Mouse (Mus musculus) Muller cell, postnatal 12 days (primary cell): ENCODE measurements at regions not wholly inside any gene's neighbourhood (a gene's known extent, or its start where the extent isn't known, plus 50 kb on each side); places are given as distances from the start of the nearest gene placed in this dataset.
A peak's percentile ranks its signal among the peaks of the same experiment; 100 is the strongest.

Experiments used
- DNase-seq: peaks from one replicate; pipeline ENCODE4 v3.0.0-alpha.2; 2015; ENCODE audit errors: inconsistent ontology term

DNA sequence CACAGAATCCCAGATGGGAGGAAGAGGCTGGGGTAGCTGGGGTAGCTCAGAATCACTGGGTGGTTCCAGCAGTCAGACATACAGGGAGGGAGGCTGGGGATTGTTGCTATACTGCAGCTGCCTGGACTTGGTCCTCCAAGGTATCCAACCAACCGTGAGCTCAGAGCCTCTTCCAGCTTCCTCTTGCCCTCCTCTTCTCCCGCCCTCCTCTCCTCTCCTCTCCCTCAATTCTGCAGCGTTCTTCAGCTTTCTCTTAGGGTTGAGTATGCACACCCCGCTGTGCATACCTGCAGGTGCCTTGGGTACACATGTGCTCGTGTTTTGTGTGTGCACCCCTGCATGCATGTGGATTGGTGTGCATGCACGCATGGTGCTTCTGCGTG, 81.6 kb downstream of the Cstad start:
- DNase-seq: no peak

DNA sequence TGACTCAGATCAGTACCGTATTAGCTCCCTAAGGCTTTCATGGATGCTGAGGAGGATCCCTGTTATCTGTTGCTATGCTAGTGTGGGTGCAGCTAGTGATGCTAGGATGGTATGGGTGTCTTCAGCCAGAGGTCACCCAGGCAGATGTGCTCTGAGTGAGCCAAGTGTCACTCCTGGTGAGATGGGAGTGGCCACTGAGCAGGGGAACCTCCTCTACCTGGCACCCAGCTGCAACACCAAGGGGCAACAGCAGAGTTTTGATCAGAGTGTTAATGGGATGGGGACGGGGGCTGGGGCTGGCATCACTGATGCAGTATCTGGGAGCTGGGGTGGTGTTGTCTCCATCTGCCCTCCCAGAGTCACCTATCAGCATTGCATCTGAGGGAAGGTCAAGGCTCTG, 81.0 kb downstream of the Cstad start:
- no peak for DNase-seq

DNA sequence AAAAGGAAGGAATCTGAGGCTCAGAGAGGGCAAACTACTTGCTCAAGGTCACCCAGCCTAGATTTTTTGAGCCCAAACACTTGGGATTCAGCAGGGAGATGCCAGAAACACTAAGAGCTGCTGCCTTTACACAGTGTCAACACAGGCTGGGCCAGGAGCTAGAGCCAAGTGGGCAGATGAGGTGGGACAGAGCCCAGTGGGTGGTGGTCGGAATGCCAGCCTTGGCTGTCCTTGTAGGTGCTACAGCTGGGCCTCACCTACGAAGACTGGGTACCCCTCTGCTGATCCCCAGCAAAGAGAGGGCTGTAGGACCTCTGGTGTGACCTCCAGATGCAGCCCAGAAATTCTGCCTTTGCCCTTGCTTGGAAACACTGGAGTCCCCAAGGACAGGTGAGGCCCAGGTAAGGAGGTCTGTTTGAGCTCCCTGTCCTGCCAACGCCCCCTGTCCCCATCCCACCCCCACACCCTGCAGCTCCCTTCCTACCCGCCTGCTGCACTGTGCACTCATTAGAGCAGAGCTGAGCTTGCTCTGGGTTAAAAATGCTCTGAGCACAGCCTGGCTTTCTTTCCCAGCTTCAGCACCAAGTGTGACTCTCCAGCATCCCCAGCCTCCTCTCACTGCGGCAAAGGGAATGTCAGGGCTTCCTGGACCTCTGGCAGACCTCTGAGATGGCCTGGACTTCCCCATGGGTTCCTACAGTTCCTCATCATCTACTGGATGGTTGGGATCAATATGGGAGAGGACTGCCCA, 76.2 kb downstream of the Cstad start:
- no peak for DNase-seq

DNA sequence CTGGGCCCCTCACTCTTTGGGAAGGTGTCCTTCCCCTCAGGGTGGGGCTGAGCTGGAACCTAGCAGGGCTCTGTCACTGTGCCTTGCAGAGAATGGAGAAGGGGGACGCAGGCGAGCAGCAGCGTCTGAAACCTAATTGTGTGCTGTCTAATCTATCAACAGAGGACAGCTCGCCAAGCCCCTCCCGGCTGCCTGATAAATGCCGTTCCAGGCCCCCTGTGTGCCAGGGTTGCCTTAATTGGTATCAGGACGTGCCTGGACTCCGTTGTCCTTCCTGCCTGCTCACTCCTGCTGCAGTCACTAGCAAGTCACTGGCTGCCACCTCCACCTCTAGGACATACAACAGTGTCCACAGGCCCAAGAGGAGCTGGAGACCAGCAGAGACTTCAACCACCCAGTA, 72.6 kb downstream of the Cstad start:
- DNase-seq: no peak

DNA sequence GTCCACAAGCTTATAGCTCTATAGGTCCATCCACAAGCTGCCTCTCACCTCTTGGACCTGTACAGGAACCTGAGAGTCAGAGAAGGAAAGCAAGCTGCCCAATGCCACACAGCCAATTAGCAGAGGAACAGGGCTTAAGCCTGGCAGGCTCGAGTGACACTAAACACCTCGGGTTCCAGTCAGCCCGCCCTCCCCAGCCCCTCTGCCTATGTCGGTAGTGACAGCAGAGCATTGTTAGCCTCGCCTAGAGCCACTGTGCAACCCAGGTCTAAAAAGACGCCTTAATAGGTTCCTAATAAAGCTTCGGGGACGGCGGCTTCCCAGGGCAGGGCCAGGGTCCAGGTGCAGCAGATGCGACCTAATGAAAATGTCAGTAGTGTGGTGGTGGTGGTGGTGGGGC, 66.3 kb downstream of the Cstad start:
- DNase-seq: no peak

DNA sequence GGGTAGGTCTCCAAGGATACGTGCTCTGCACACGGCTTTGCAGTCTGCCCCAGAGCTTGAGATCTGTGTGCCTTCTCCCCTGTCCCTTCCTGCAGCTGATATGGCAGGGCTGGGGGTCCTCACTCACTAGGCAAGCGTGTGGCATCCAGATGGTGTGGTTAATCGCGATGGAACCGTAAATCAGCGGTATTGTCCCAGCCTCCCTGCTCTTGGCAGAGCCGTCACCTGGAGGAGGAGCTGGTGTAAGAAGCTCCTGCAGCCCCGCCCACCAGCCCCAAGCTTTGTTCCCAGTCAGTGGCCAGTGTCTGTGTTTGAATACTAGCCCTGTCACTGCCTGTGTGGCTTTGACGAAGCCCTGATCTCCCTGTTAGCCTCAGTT, 65.8 kb downstream of the Cstad start:
- peak; percentile 48 for DNase-seq

DNA sequence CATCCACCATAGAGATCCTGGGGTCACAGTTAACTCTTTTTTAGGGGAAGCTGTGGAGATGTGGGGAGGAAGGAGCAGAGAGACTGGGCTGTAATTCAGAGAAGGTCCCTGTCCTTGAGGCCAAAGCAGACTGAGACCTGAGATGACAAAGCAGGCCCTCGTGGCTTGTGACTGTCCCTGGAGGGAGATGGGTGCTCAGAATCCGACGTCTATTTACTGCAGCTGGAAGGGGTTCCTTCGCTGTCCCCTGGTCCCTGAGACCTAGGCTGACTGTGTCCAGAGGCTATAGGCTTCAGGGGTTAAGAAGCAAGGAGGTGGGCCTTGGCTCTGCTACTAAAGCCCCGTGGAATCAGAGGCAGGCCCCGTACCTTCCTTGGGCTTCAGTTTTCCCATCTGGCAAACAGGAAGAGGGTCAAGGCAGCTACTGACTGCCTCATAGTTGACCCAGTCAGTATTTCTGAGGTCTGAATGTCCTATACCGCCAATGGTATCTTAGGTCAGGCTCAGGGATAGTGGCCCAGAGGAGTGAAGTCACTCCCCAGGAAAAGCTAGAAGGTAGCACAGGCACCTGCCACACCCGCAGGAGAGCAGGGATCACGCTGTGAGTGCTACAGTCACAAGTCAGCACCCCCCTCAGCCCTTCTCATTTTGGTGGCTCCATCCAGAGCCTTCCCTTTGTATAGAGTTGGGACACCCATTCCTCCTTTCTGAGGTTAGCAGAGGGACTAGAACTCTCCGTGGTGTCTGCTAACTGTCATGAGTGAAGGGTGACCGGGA, 65.2 kb downstream of the Cstad start:
- no peak for DNase-seq

DNA sequence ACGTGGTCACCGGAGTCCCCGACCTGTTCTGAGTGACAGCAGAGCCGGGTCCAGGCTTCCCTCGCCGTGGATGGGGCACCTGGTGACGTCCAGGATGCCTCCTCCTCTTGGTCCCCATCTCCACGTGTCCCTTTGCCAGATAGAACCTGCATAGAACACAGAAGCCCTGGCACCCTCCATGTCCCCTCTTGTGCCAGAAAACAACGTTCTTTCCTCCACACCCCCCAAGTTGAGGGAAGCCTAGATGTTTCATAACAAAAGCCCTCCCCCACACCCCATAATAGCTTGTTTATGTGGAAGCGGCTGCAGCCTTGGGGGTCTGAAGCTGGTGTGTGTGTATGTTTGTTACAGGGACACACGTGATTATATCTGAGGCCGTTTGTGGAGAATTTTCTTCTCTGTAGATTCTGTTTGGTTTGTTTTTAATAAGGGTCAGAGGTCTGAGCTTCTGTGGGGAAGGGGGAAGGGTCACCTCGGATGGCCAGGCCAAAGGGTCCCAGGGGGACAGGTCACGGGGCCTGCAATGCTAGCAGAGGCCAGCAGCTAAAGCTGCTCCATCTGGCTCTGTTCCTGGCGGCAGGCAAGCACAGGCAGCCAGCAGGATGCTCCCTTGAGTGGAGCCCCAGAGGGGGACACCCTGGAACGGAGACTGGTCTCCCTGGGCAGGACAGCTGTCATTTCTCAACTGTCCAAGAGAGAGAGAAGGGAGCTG, 64.2 kb downstream of the Cstad start:
- peak; percentile 53 for DNase-seq
